Mouse (Mus musculus) forebrain, embryonic 14.5 days (tissue): Measurements from ENCODE around the gene Prkce. TPM values are rescaled to one million over a fixed set of nuclear protein-coding genes. Genes with fewer than 3 reads are reported as not detected.
A peak's percentile ranks its signal among the peaks of the same experiment; 100 is the strongest.

Experiments
- ATAC-seq: fragments of 200-750 bp; cut with Nextera tagmentation; 2 replicates; pipeline ENCODE4 v1.8.0; 2017; ENCODE audit warnings: mild to moderate bottlenecking, moderate library complexity
- DNase-seq: peaks from one replicate; pipeline ENCODE4 v3.0.0-alpha.2; 2015; ENCODE audit warnings: low spot score
- H3K27ac ChIP-seq: fragments of 300-500 bp; sonication (generic); 2 replicates; pipeline ENCODE4 v1.5.1; 2014; ENCODE audit warnings: low read depth, mild to moderate bottlenecking, control low read depth, low read length, moderate library complexity
- H3K27me3 ChIP-seq: fragments of 300-500 bp; sonication (generic); replicated peaks from 2 replicates; pipeline ENCODE4 v1.6.1; 2014; ENCODE audit warnings: low read length, control low read depth, mixed read lengths; ENCODE audit not compliant: control insufficient read depth, insufficient read depth
- H3K36me3 ChIP-seq: fragments of 300-500 bp; sonication (generic); 2 replicates; pipeline ENCODE4 v1.6.1; 2014; ENCODE audit warnings: low read length, control low read depth; ENCODE audit not compliant: control insufficient read depth, insufficient read depth
- H3K4me1 ChIP-seq: fragments of 300-500 bp; sonication (generic); 2 replicates; pipeline ENCODE4 v1.6.1; 2014; ENCODE audit warnings: antibody characterized with exemption, low read length, control low read depth; ENCODE audit not compliant: control insufficient read depth, insufficient read depth
- H3K4me2 ChIP-seq: fragments of 300-500 bp; sonication (generic); 2 replicates; pipeline ENCODE4 v1.6.1; 2014; ENCODE audit warnings: mild to moderate bottlenecking, control low read depth, low read length
- H3K4me3 ChIP-seq: fragments of 300-500 bp; sonication (generic); 2 replicates; pipeline ENCODE4 v1.5.1; 2014; ENCODE audit warnings: low read depth, low read length, control low read depth
- H3K9ac ChIP-seq: fragments of 300-500 bp; sonication (generic); 2 replicates; pipeline ENCODE4 v1.6.1; 2014; ENCODE audit warnings: mild to moderate bottlenecking, low read length, control low read depth, moderate library complexity
- H3K9me3 ChIP-seq: fragments of 300-500 bp; sonication (generic); replicated peaks from 2 replicates; pipeline ENCODE4 v1.6.1; 2016; ENCODE audit warnings: low read length, control low read depth, mixed read lengths; ENCODE audit not compliant: control insufficient read depth
- WGBS: fragments of 180-500 bp; shearing (Covaris S2); extraction: QIAGEN DNeasy Blood & Tissue Kit; methylation state at CpG from one replicate; pipeline ENCODE4 v1.1.7; 2014; 5-methylcytosine and 5-hydroxymethylcytosine counted together
- polyA plus RNA-seq: library from polyadenylated mRNA; unstranded; fragments of >200 nt; fragmentation: Nextera tagmentation; extraction: Ambion mirVana; gene quantifications from 2 replicates; pipeline ENCODE4 v1.2.1, GENCODE M21; 2014

Gene Prkce
- polyA plus RNA-seq, 1 experiment from 2014 or later: 16.9 TPM

DNA sequence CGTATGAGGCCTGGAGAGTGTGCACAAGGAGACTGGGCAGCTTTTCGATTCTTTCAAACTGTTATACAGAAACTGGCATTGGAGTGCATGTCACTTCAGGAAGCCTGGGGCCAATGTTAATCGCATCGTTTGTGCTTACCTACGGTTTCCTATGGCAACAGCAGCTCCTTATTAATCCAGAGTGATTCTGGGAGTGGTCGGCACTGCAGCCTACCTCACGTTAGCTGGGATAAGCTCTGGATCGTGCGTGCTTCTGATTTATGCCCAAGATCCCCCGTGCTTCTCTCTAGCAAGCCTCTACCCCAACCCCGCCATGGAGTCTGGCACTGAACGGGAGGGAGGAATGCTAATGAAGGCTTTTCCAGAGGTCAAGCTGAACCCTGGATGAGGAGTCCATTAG lies 242.9 kb downstream of the Prkce start:
- Histone ChIP-seq H3K36me3 (no peaks in the 10 kb centered on the region), H3K9ac (no peak overlapping the region), H3K4me2 (no peak overlapping the region), H3K4me1 (peaks cover 4% of the 10 kb centered on the region; the same call in 1 of the 2 replicates), H3K27ac (peak overlapping the region; percentile 27; the same call in 1 of the 2 replicates), H3K4me3 (no peak overlapping the region), H3K9me3 (no peaks in the 10 kb centered on the region), H3K27me3 (no peaks in the 10 kb centered on the region)
- WGBS: 35% methylated on average over 12 of the region's 12 CpGs
- ATAC-seq: peak; percentile 32; the same call in 1 of the 2 replicates
- DNase-seq: peak; percentile 33

DNA sequence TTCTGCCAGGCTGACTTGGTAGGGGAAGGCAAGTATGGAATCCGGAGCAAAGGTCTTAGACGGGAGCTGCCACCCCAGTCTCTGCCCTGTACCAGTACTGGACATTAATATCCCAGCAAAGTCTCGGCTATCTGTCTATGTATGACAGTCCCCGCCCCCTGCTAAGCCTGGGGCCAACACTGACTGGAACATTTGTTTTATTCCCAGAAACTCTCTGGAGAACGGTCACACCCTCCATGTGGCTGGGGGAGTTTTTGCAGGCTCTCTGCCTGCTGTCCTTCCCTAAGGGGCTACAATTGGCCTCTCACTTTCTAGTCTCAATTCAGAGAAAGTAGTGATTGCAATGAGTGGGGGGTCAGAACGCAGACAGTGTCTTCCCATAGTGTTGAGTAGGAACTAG lies 244.6 kb downstream of the Prkce start:
- Histone ChIP-seq H3K27me3 (no peaks in the 10 kb centered on the region), H3K9me3 (no peaks in the 10 kb centered on the region), H3K27ac (no peak overlapping the region), H3K4me1 (peaks cover 8% of the 10 kb centered on the region; the same call in 1 of the 2 replicates), H3K9ac (no peak overlapping the region), H3K36me3 (no peaks in the 10 kb centered on the region), H3K4me3 (no peak overlapping the region), H3K4me2 (no peak overlapping the region)
- 78% methylated on average over 6 of the region's 6 CpGs for WGBS
- ATAC-seq: no peak
- DNase-seq: no peak

DNA sequence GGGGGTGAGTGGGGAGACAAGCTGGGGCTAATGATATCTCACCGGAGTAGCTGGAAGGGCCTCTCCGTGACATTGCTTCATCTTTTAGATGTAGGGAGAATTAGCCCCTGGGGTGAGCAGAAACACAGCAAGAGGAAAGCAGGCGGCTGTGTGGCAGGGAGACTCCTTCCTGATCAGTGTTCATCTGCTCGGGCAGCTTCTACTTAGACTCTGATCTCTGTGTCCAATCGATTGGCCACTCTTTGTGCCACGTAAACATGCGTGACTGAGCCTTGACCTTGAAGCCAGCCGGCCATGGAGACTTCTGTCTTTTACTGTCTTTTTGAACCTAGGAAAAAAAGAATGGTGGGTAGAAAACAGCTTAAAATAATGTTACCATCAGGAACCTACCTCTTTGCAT lies 247.0 kb downstream of the Prkce start:
- Histone ChIP-seq H3K27me3 (no peaks in the 10 kb centered on the region), H3K27ac (no peak overlapping the region), H3K36me3 (no peaks in the 10 kb centered on the region), H3K4me2 (no peak overlapping the region), H3K9ac (no peak overlapping the region), H3K4me1 (peaks cover 8% of the 10 kb centered on the region; the same call in 1 of the 2 replicates), H3K9me3 (no peaks in the 10 kb centered on the region), H3K4me3 (no peak overlapping the region)
- DNase-seq: no peak
- 84% methylated on average over 8 of the region's 8 CpGs for WGBS
- ATAC-seq: no peak

DNA sequence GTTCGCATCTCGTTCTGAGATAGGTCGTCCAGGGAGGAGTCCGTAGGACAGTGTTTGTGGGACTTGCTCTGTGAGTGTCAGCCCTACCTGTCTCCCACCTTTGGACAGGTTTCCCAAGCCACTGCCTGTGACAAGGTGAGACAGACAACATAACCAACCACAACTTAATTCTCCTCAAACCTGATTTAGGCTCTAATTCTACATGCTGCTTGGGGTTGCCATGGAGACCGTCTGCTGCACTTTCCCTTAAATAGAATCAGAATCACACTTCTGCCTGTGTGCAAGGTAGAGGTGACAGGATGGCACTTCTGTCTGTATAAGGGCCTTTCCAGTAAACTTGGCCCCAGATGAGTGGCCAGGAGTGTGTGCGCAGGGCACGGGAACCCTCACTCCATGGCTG lies 248.4 kb downstream of the Prkce start:
- 84% methylated on average over 7 of the region's 7 CpGs for WGBS
- H3K4me3 ChIP-seq: no peak overlapping the region
- DNase-seq (peak; percentile 67), ATAC-seq (peak; percentile 50; the same call in 1 of the 2 replicates)
- no peak overlapping the region for H3K9ac ChIP-seq
- peaks cover 4% of the 10 kb centered on the region; the same call in 1 of the 2 replicates for H3K4me1 ChIP-seq
- no peak overlapping the region for H3K4me2 ChIP-seq
- H3K9me3 ChIP-seq: no peaks in the 10 kb centered on the region
- no peaks in the 10 kb centered on the region for H3K36me3 ChIP-seq
- H3K27me3 ChIP-seq: no peaks in the 10 kb centered on the region
- peak overlapping the region; percentile 63 for H3K27ac ChIP-seq

DNA sequence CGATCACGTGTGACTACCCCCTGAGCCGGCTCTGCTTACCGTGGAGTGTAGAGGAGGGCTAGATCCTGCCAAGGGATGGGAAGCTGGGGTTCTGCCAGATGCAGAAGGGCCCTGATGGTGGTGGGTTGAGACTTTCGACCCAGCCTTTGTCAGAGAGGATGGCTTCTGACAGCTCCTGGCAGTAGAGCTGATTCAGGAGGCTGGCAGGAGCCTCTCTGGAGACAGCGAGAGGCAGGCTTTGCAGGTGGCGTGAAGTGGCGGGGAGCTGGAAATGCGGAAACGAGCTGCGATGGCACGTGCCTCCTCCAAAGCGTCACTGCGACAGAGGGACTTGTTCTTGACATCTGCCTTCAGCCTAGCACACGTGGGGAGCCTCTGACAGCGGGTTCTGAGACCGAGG lies 250.7 kb downstream of the Prkce start:
- peaks cover 4% of the 10 kb centered on the region; the same call in 1 of the 2 replicates for H3K4me1 ChIP-seq
- H3K9me3 ChIP-seq: no peaks in the 10 kb centered on the region
- H3K27me3 ChIP-seq: no peaks in the 10 kb centered on the region
- 86% methylated on average over 17 of the region's 17 CpGs for WGBS
- DNase-seq: peak; percentile 27
- no peak overlapping the region for H3K4me2 ChIP-seq
- H3K4me3 ChIP-seq: no peak overlapping the region
- no peaks in the 10 kb centered on the region for H3K36me3 ChIP-seq
- H3K9ac ChIP-seq: no peak overlapping the region
- 0 out of 2 replicates have a peak, but pooled peaks have one; percentile 20 for ATAC-seq
- H3K27ac ChIP-seq: no peak overlapping the region

DNA sequence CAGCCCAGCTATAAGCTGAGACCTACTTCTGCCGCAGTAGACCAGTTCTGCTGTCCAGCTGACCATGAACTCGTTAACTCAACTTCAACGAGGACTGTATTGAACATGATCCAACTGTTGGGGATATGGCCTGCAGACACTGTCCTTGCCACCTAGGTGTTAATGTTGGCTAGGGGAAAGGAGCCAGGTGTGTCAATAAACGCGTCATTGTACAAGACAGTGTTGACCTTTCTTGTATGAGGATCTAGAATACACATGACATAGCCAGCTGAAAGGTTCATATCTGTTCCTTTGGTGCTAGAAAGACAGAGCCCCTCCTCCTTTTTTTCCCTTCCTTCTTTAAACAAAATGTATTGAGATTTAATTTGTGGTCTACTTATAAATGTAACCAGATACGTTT lies 251.6 kb downstream of the Prkce start:
- H3K4me3 ChIP-seq: no peak overlapping the region
- no peaks in the 10 kb centered on the region for H3K36me3 ChIP-seq
- H3K4me2 ChIP-seq: no peak overlapping the region
- ATAC-seq: no peak
- H3K4me1 ChIP-seq: peaks cover 4% of the 10 kb centered on the region; the same call in 1 of the 2 replicates
- 86% methylated on average over 6 of the region's 6 CpGs for WGBS
- no peak overlapping the region for H3K9ac ChIP-seq
- no peak for DNase-seq
- H3K9me3 ChIP-seq: no peaks in the 10 kb centered on the region
- no peaks in the 10 kb centered on the region for H3K27me3 ChIP-seq
- H3K27ac ChIP-seq: no peak overlapping the region

DNA sequence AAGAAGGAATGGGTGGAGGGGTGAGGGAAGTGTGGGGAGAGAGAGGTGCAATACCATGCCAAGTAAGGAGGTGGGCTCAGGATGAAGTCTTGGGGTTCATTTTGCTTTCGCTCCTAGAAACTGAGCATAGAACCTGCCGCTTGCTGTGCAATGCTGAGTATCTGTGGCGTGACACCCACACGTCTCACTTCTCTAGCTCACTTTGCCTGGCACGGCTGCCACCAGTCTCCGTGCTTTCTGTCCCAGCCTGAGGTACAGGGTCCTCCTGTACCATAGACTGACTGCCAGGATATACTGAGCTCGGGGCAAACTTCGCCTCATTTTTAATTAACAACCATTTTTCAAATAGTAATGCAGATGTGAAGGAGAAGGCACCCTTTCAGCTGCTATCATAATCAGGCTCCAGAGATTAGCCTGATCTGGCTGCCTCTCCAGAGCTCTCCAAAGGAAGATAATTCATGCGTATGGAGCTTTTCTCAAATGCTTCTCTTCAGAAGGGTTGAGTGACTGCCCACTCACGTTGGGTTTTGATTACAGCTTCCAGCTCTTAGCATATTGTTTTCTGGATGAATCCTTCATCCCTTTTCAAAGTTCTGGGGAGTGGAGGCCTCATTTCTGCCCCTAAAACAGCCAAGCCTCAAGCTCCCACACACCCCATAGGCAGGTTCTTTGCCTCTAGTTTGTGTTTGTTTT lies 253.2 kb downstream of the Prkce start:
- Histone ChIP-seq H3K36me3 (no peaks in the 10 kb centered on the region), H3K9me3 (no peaks in the 10 kb centered on the region), H3K4me2 (no peak overlapping the region), H3K4me1 (peaks cover 4% of the 10 kb centered on the region; the same call in 1 of the 2 replicates), H3K4me3 (no peak overlapping the region), H3K27ac (no peak overlapping the region), H3K27me3 (no peaks in the 10 kb centered on the region), H3K9ac (no peak overlapping the region)
- no peak for DNase-seq
- ATAC-seq: no peak
- 68% methylated on average over 10 of the region's 10 CpGs for WGBS

DNA sequence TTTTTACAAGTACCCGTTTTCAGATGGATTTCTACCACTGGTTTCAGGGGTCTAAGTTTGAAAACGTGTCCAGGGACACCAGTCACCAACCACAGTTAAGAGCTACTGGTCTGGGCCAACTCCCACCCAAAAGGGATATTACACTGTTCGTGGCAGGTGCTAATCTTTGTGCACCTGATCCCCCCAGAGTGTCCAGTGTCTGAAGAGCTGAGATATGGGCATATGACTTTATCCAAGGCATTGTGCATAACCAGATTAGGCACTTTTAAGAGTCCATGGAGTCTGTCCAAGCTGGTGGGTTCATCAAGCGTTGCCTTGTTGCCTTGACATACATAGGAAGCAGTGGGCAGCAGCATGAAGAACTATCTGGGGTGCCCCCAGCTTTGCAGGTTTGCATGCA lies 254.4 kb downstream of the Prkce start:
- no peak overlapping the region for H3K27ac ChIP-seq
- H3K9ac ChIP-seq: no peak overlapping the region
- no peak overlapping the region for H3K4me3 ChIP-seq
- H3K4me2 ChIP-seq: no peak overlapping the region
- ATAC-seq: no peak
- no peaks in the 10 kb centered on the region for H3K9me3 ChIP-seq
- DNase-seq: no peak
- WGBS: 89% methylated on average over 4 of the region's 4 CpGs
- H3K27me3 ChIP-seq: no peaks in the 10 kb centered on the region
- no peaks in the 10 kb centered on the region for H3K36me3 ChIP-seq
- H3K4me1 ChIP-seq: no peaks in the 10 kb centered on the region

DNA sequence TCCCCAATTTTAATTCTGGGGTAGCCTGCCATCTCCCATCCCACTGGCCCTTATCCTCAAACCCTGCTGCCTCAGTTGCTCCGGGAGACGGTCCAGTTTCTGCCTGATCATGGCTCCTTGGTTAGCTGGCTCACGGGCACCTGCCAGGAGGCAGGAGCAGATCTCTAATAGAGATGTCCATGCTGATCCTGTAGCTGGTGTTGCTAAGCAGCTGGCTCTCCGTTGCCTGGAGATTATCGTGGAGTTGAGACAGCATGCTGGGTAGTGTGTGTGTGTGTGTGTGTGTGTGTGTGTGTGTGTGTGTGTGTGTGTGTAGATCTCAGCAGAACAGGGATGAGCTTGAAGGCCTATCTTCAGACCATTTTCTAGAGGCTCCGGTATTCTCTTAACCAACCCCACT lies 262.3 kb downstream of the Prkce start:
- WGBS: 85% methylated on average over 6 of the region's 6 CpGs
- DNase-seq: no peak
- H3K9me3 ChIP-seq: no peaks in the 10 kb centered on the region
- no peaks in the 10 kb centered on the region for H3K4me1 ChIP-seq
- H3K9ac ChIP-seq: no peak overlapping the region
- no peak overlapping the region for H3K4me2 ChIP-seq
- H3K27ac ChIP-seq: no peak overlapping the region
- no peak for ATAC-seq
- H3K36me3 ChIP-seq: no peaks in the 10 kb centered on the region
- H3K27me3 ChIP-seq: no peaks in the 10 kb centered on the region
- H3K4me3 ChIP-seq: no peak overlapping the region
